Mouse (Mus musculus) kidney, postnatal 0 days (tissue): Measurements from ENCODE around the gene Ing4. TPM values are rescaled to one million over a fixed set of nuclear protein-coding genes. Genes with fewer than 3 reads are reported as not detected.

ENCODE experiments used
- ATAC-seq: fragments of 200-750 bp; cut with Nextera tagmentation; replicated peaks from 2 replicates; pipeline ENCODE4 v1.8.0; 2017; ENCODE audit warnings: low read depth, moderate number of reproducible peaks, moderate TSS enrichment, moderate library complexity; ENCODE audit not compliant: low FRiP score
- DNase-seq: peaks from one replicate; pipeline ENCODE4 v3.0.0-alpha.2; 2016; ENCODE audit warnings: low spot score
- H3K27ac ChIP-seq: fragments of 300-500 bp; sonication (generic); 2 replicates; pipeline ENCODE4 v1.5.1; 2014; ENCODE audit warnings: mild to moderate bottlenecking
- H3K27me3 ChIP-seq: fragments of 300-500 bp; sonication (generic); 2 replicates; pipeline ENCODE4 v1.6.1; 2014; ENCODE audit warnings: low read length, mixed read lengths; ENCODE audit not compliant: insufficient read depth
- H3K36me3 ChIP-seq: fragments of 300-500 bp; sonication (generic); 2 replicates; pipeline ENCODE4 v1.6.1; 2014; ENCODE audit warnings: low read length, mixed read lengths; ENCODE audit not compliant: insufficient read depth
- H3K4me1 ChIP-seq: fragments of 300-500 bp; sonication (generic); replicated peaks from 2 replicates; pipeline ENCODE4 v1.6.1; 2014; ENCODE audit warnings: antibody characterized with exemption, low read length, mixed read lengths; ENCODE audit not compliant: insufficient read depth
- H3K4me2 ChIP-seq: fragments of 300-500 bp; sonication (generic); 2 replicates; pipeline ENCODE4 v1.6.1; 2014; ENCODE audit warnings: mild to moderate bottlenecking, low read length, moderate library complexity, mixed read lengths
- H3K4me3 ChIP-seq: fragments of 300-500 bp; sonication (generic); replicated peaks from 2 replicates; pipeline ENCODE4 v1.5.1; 2014; ENCODE audit warnings: low read depth, low read length
- H3K9ac ChIP-seq: fragments of 300-500 bp; sonication (generic); 2 replicates; pipeline ENCODE4 v1.6.1; 2014; ENCODE audit warnings: low read depth, low read length
- H3K9me3 ChIP-seq: fragments of 300-500 bp; sonication (generic); replicated peaks from 2 replicates; pipeline ENCODE4 v1.6.1; 2016; ENCODE audit warnings: low read length, inconsistent platforms, mixed read lengths
- CTCF ChIP-seq: IDR thresholded peaks from 2 replicates; pipeline ENCODE4 v1.5.1; 2016; ENCODE audit warnings: antibody characterized with exemption, low read depth, mild to moderate bottlenecking, moderate library complexity
- WGBS: fragments of 180-500 bp; shearing (Covaris S2); extraction: QIAGEN DNeasy Blood & Tissue Kit; methylation state at CpG from one replicate; pipeline ENCODE4 v1.1.7; 2014; 5-methylcytosine and 5-hydroxymethylcytosine counted together
- polyA plus RNA-seq: library from polyadenylated mRNA; unstranded; fragments of >200 nt; fragmentation: Nextera tagmentation; extraction: Ambion mirVana; gene quantifications from 2 replicates; pipeline ENCODE4 v1.2.1, GENCODE M21; 2015

Gene Ing4
- polyA plus RNA-seq, 1 experiment from 2014 or later, result 119 TPM

DNA sequence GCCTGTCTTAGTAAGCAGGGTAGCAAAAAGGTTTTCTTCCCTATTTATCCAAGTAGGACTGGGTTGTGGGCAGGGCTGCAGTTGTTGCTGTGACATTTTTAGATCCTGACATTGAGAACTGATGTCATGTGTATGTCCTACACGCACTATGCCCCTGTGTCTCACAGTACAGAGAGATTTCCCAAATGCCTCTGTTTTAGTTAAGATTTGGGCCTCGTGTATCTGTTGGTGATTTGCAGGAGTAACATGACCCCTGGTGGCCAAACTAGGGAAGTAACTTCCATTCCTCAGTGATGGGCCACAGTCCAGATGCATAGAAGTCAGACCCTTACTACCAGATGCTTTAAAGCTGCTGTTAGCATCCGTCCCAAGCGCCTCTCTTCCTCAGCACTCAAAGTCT lies 44.9 kb downstream of the Ing4 start:
- Histone ChIP-seq H3K9ac (no peak overlapping the region), H3K4me1 (0 out of 2 replicates have a peak, but pooled peaks cover 2% of the 10 kb centered on the region), H3K9me3 (no peaks in the 10 kb centered on the region), H3K27me3 (no peaks in the 10 kb centered on the region), H3K36me3 (no peaks in the 10 kb centered on the region), H3K27ac (no peak overlapping the region), H3K4me2 (no peak overlapping the region), H3K4me3 (no peak overlapping the region)
- TF ChIP-seq CTCF, result peak; percentile 96
- WGBS, result 3% methylated on average over 4 of the region's 4 CpGs
- 0 out of 2 replicates have a peak, but pooled peaks have one; percentile 2 for ATAC-seq
- peak; percentile 94 for DNase-seq

DNA sequence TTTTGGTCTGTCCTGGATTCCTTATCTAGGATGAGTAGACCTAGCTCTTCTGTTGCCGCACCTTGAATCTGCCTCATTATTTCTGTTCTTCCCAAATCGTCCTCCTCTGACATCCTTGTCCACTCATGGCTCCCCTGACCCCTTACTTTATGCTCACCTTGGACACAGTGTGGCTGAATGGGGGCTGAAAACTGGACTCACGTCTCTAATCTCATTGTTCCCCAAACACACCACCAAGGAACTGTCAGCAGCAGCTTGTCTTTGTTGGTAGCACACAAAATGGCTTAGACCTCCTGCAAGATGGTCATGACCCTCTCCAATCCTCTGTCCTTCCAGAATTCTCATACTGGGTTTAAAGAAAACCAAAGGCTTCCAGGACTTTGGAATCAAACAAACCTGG lies 48.4 kb downstream of the Ing4 start:
- ATAC-seq (no peak), DNase-seq (no peak)
- no peaks in the 10 kb centered on the region for H3K9me3 ChIP-seq
- no peaks in the 10 kb centered on the region for H3K27me3 ChIP-seq
- H3K4me2 ChIP-seq, result no peak overlapping the region
- H3K4me1 ChIP-seq, result peaks cover 17% of the 10 kb centered on the region
- H3K27ac ChIP-seq, result peak overlapping the region; percentile 92
- 74% methylated on average over 3 of the region's 3 CpGs for WGBS
- no peak overlapping the region for H3K9ac ChIP-seq
- H3K4me3 ChIP-seq, result no peak overlapping the region
- no peak for TF ChIP-seq CTCF
- no peaks in the 10 kb centered on the region for H3K36me3 ChIP-seq

DNA sequence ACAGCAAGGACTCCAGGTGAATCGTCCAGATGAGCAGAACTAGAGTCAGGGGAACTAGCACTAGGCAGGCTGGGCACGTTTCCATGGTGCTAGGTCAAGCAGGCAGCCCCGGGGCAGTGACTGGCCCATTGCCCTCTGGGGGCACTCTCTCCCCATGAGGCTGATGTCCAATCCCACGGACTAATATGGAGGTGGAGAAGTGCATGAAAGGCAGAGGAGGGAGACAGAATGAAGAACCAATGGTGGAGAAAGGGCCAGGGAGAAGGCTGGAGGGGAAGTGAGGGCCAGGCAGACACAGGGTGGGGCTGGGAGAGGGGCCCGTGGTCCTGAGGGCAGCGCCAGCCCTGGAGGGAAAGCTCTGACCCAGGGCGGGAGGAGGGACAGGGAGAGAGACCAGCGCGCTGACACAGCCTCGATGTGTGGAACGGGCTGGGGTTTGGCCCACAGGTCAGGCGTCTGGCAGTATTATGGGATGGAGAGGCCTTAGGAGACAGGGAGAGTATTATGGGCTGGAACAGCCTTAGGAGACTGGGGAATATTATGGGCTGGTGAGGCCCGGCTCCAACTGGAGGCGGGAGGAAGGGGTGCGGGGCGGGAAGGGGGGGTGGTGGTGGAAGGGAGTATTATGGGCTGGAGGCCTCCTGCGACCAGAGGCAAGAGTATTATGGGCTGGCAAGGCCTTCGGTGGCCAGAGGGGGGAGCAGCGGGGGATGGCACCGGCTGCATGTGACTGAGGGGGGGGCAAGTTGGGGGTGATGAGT lies 49.2 kb downstream of the Ing4 start:
- peak overlapping the region; percentile 49; the same call in 1 of the 2 replicates for H3K4me2 ChIP-seq
- no peaks in the 10 kb centered on the region for H3K36me3 ChIP-seq
- whole genome bisulfite sequencing, result 1% methylated on average over 20 of the region's 20 CpGs
- H3K9ac ChIP-seq, result 0 out of 2 replicates have a peak overlapping the region, but pooled peaks have one; percentile 2
- no peaks in the 10 kb centered on the region for H3K9me3 ChIP-seq
- H3K4me3 ChIP-seq, result no peak overlapping the region
- TF ChIP-seq CTCF, result peak; percentile 48; the same call in 1 of the 2 replicates
- DNase-seq (peak; percentile 98), ATAC-seq (peak; percentile 90)
- H3K27ac ChIP-seq, result peak overlapping the region; percentile 92
- peaks cover 17% of the 10 kb centered on the region for H3K4me1 ChIP-seq
- no peaks in the 10 kb centered on the region for H3K27me3 ChIP-seq

DNA sequence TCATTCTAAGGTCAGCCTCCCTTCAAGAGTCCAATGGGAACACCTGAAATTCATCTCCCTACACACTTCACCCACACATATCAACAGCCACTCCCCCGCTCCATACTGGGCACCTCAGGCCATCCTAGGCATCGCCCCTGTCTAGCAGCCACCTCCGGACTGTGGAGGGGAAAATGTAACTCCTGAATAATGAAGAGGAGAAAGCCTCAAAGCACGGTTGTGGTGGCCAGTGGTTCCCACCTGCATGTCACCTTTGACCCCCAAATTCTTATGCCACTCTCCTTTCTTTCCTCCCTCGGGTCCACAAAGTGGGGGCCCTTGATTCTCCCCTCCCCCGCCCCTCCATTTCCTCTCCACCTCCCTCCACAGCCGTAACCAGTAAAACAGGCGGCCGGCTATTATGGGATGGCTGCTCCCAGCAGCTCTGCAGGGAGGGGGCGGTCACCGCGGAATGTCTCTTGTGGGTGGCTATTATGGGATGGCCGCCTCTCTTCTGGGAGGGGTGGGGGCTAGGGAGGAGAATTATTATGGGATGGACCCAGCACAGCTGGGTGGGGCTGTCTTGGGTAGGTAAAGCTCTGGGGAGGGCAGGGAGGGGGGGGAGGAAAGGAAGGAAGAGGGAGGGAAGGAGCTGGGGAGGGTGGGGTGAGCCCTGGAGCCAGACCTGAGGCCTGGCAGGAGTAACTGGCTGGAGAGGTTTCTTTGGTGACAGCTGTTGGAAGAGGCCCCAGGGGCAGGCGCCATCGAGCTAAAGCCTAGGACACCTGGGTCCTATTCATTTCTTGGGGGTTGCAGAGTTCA lies 50.2 kb downstream of the Ing4 start:
- peak; percentile 28 for TF ChIP-seq CTCF
- Histone ChIP-seq H3K27ac (peak overlapping the region; percentile 92), H3K4me2 (peak overlapping the region; percentile 49), H3K36me3 (no peaks in the 10 kb centered on the region), H3K9me3 (no peaks in the 10 kb centered on the region), H3K4me1 (peaks cover 17% of the 10 kb centered on the region), H3K4me3 (peak overlapping the region; percentile 19; the same call in 1 of the 2 replicates), H3K27me3 (no peaks in the 10 kb centered on the region), H3K9ac (peak overlapping the region; percentile 6; the same call in 1 of the 2 replicates)
- ATAC-seq (peak; percentile 65), DNase-seq (peak; percentile 94)
- WGBS, result 4% methylated on average over 15 of the region's 15 CpGs

DNA sequence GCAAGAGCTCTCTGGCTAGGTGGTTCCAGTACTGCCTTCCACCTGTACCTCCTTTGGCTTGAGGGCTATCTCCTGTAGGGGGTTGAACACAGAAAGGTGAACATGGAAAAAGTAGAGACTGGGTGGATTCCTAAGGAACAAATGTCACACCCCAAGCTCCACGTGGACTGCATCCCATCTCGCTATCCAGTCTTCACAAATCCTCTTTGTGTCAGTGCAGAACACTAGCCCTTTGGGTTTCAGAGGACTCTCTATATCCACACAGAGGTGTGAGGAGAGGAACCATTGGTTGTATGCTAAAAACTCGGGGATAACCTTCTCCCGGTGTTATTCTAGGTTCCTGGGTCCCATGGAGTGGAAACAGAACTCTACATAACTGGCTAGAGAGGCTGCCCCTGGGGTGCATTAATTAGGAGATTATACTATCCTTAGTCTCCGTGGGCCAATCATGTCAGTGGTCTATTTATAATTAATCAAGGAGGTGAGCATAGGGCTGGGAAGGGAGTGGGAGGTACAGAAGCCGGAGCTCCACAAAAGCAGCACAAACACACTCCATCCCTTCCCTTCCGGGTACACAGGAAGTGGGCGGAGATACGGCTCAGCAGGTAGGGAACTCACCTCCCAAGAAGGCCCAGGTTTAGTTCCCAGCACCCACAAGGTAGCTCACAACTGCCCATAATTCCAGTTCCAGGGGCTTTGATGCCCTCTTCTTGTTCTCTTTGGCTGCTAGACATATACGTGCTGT lies 51.0 kb downstream of the Ing4 start:
- Histone ChIP-seq H3K4me2 (peak overlapping the region; percentile 49), H3K9ac (no peak overlapping the region), H3K4me1 (peaks cover 17% of the 10 kb centered on the region), H3K36me3 (no peaks in the 10 kb centered on the region), H3K4me3 (no peak overlapping the region), H3K27me3 (no peaks in the 10 kb centered on the region), H3K9me3 (no peaks in the 10 kb centered on the region), H3K27ac (peak overlapping the region; percentile 92)
- TF ChIP-seq CTCF, result no peak
- DNase-seq, result no peak
- WGBS, result 47% methylated on average over 10 of the region's 10 CpGs
- ATAC-seq, result no peak

DNA sequence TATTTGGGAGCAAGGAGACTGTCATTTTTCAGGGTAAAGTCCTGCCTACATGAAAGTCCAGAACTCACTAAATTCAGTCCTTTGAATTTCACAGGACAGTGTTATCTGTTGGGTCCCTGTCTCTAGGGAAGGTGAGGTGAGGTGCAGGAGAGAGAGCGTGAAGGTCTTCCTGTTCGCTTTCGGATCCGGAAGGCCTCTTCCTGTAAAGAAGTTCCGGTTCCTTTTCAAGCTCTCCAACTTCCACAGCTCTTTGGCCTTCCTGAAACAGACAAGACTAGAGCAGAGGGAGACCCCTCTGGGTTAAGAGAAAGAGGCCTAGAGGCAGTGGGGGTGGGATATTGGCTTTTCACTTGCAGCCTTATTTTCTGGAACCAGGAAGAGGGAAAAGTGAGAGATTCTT lies 52.8 kb downstream of the Ing4 start:
- 82% methylated on average over 5 of the region's 5 CpGs for whole genome bisulfite sequencing
- Histone ChIP-seq H3K27ac (0 out of 2 replicates have a peak overlapping the region, but pooled peaks have one; percentile 3), H3K27me3 (no peaks in the 10 kb centered on the region), H3K4me1 (peaks cover 17% of the 10 kb centered on the region), H3K36me3 (no peaks in the 10 kb centered on the region), H3K4me2 (no peak overlapping the region), H3K9ac (no peak overlapping the region), H3K9me3 (no peaks in the 10 kb centered on the region), H3K4me3 (no peak overlapping the region)
- no peak for TF ChIP-seq CTCF
- ATAC-seq, result no peak
- no peak for DNase-seq
